Mouse (Mus musculus) liver, embryonic 15.5 days (tissue): ENCODE measurements around the gene Fkrp. TPM values are rescaled to one million over a fixed set of nuclear protein-coding genes. Genes with fewer than 3 reads are reported as not detected.

ENCODE experiments used
- ATAC-seq: fragments of 200-750 bp; cut with Nextera tagmentation; 2 replicates; pipeline ENCODE4 v1.8.0; 2017; ENCODE audit warnings: moderate number of reproducible peaks, mild to moderate bottlenecking, moderate library complexity; ENCODE audit not compliant: insufficient read depth
- H3K27ac ChIP-seq: fragments of 300-500 bp; sonication (generic); replicated peaks from 2 replicates; pipeline ENCODE4 v1.5.1; 2015; ENCODE audit warnings: mild to moderate bottlenecking, inconsistent platforms
- H3K27me3 ChIP-seq: fragments of 300-500 bp; sonication (generic); 2 replicates; pipeline ENCODE4 v1.6.1; 2015; ENCODE audit warnings: mild to moderate bottlenecking, inconsistent platforms
- H3K36me3 ChIP-seq: fragments of 300-500 bp; sonication (generic); replicated peaks from 2 replicates; pipeline ENCODE4 v1.6.1; 2015; ENCODE audit warnings: moderate library complexity, mild to moderate bottlenecking, inconsistent platforms
- H3K4me1 ChIP-seq: fragments of 300-500 bp; sonication (generic); replicated peaks from 2 replicates; pipeline ENCODE4 v1.6.1; 2015; ENCODE audit warnings: inconsistent platforms
- H3K4me2 ChIP-seq: fragments of 300-500 bp; sonication (generic); 2 replicates; pipeline ENCODE4 v1.6.1; 2015; ENCODE audit warnings: moderate library complexity, mild to moderate bottlenecking, inconsistent platforms
- H3K4me3 ChIP-seq: fragments of 300-500 bp; sonication (generic); replicated peaks from 2 replicates; pipeline ENCODE4 v1.5.1; 2015; ENCODE audit warnings: mild to moderate bottlenecking, inconsistent platforms
- H3K9ac ChIP-seq: fragments of 300-500 bp; sonication (generic); 2 replicates; pipeline ENCODE4 v1.6.1; 2015; ENCODE audit warnings: moderate library complexity, mild to moderate bottlenecking, inconsistent platforms
- H3K9me3 ChIP-seq: fragments of 300-500 bp; sonication (generic); replicated peaks from 2 replicates; pipeline ENCODE4 v1.6.1; 2016; ENCODE audit warnings: inconsistent platforms
- WGBS: fragments of 180-500 bp; shearing (Covaris S2); methylation state at CpG from one replicate; pipeline ENCODE4 v1.1.7; 2015; ENCODE audit warnings: mixed read lengths; ENCODE audit not compliant: insufficient replicate concordance; 5-methylcytosine and 5-hydroxymethylcytosine counted together
- polyA plus RNA-seq: library from polyadenylated mRNA; unstranded; fragments of >200 nt; fragmentation: Nextera tagmentation; extraction: Ambion mirVana; gene quantifications from 2 replicates; pipeline ENCODE4 v1.2.1, GENCODE M21; 2015

Fkrp gene
- polyA plus RNA-seq, result 8.2 and 9.0 TPM in 2 replicates

DNA sequence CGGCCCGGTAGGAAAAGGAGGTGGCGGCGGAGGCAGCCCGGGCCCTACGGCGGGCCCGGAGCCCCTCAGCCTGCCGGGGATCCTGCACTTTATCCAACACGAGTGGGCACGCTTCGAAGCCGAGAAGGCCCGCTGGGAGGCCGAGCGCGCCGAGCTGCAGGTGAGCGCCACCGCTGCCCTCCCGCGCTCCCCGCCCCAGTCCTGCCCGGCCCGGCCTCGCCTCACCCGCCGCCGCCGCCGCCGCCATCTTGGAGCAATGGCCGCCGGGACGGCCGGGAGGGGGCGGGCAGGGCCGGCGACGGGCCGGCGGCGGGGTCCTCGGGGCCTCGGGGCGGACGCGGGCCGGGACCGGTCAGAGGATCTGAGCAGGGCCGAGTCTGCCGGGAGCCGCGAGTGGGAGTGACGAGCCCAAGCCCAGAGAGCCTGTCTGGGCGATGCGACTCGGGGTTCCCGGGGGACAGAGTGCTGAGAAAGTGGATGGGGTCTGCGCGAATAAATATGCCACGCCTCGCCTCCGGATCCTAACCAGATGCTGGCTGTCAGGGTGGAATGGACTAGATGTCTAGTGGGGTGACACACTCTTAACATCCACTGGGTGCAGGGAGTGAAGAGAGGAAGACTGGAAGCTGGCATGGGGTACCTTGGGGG is at the start of gene Fkrp:
TSS of gene Fkrp (minus strand) at position 258 of the 648 bp plus-strand sequence.
- H3K4me3 ChIP-seq, result peak within 1 kb of the TSS; percentile 95
- H3K36me3 ChIP-seq, result peaks cover 22% of the 10 kb centered on the region; the same call in 1 of the 2 replicates
- peak within 1 kb of the TSS; percentile 96 for H3K9ac ChIP-seq
- ATAC-seq, result peak; percentile 82
- H3K9me3 ChIP-seq, result no peaks in the 10 kb centered on the region
- 1% methylated on average over 63 of the region's 64 CpGs for WGBS
- H3K4me2 ChIP-seq, result peak within 1 kb of the TSS; percentile 95
- H3K27me3 ChIP-seq, result peaks cover 12% of the 10 kb centered on the region
- peaks cover 59% of the 10 kb centered on the region for H3K4me1 ChIP-seq
- peak within 1 kb of the TSS; percentile 88 for H3K27ac ChIP-seq

GRCm38 (mm10) chr7:16859902-16860651 is 43.5 kb upstream of the Fkrp start:
- Histone ChIP-seq H3K4me1 (peaks cover 5% of the 10 kb centered on the region; the same call in 1 of the 2 replicates), H3K27me3 (no peaks in the 10 kb centered on the region), H3K9me3 (no peaks in the 10 kb centered on the region), H3K36me3 (peaks cover 19% of the 10 kb centered on the region), H3K27ac (no peak overlapping the region), H3K4me3 (no peak overlapping the region), H3K9ac (no peak overlapping the region), H3K4me2 (no peak overlapping the region)
- ATAC-seq, result no peak
- WGBS, result 19% methylated on average over 5 of the region's 5 CpGs

DNA sequence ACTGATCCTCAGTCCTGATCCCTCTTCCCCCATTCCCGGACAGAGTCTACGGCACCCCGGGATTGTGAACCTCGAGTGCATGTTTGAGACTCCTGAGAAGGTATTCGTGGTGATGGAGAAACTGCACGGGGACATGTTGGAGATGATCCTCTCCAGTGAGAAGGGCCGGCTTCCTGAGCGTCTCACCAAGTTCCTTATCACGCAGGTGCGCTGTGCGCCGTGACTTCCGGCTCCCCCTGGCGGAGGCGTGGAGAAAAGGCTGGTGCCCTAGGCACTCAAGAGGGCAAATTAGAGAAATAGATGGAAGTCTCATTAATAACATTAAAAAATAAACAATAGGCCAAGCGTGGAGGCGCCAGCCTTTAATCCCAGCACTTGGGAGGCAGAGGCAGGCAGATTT is 41.8 kb upstream of the Fkrp start:
- Histone ChIP-seq H3K4me3 (no peak overlapping the region), H3K4me2 (no peak overlapping the region), H3K4me1 (peaks cover 5% of the 10 kb centered on the region; the same call in 1 of the 2 replicates), H3K9me3 (no peaks in the 10 kb centered on the region), H3K36me3 (peaks cover 26% of the 10 kb centered on the region), H3K9ac (no peak overlapping the region), H3K27ac (no peak overlapping the region), H3K27me3 (no peaks in the 10 kb centered on the region)
- 34% methylated on average over 17 of the region's 17 CpGs for WGBS
- no peak for ATAC-seq

DNA sequence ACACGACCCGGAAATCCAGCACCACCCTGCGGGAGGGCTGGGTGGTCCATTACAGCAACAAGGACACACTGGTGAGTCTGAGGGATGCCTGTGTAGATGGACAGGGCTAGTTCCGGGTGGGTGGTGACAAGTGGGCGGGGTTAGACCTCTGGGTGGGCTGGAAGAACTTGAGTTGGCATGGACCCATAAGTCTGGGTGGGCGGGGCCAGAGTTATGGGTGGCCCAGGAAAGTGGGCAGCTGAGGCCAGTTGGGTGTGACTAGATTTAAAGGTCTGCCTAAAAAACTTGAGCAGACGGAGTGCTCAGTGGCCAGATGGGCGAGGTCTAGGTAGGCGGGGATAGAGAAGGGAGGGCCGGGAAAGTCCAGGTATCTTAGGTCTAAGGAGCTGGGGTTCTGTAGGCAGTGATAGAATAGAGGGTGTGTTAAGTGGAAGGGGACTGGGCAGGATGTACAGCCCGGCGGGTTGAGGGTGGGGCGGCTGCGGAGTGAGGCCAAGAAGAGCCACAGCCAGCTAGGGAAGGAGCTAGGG is 36.8 kb upstream of the Fkrp start:
- H3K27me3 ChIP-seq, result no peaks in the 10 kb centered on the region
- WGBS, result 78% methylated on average over 14 of the region's 14 CpGs
- no peak overlapping the region for H3K27ac ChIP-seq
- no peaks in the 10 kb centered on the region for H3K9me3 ChIP-seq
- no peak overlapping the region for H3K4me2 ChIP-seq
- no peak overlapping the region for H3K9ac ChIP-seq
- H3K36me3 ChIP-seq, result peaks cover 44% of the 10 kb centered on the region
- no peak for ATAC-seq
- H3K4me1 ChIP-seq, result peaks cover 4% of the 10 kb centered on the region; the same call in 1 of the 2 replicates
- H3K4me3 ChIP-seq, result no peak overlapping the region

GRCm38 (mm10) chr7:16851636-16852035 is 35.1 kb upstream of the Fkrp start:
- WGBS, result 72% methylated on average over 4 of the region's 4 CpGs
- ATAC-seq, result no peak
- no peak overlapping the region for H3K4me3 ChIP-seq
- no peak overlapping the region for H3K27ac ChIP-seq
- no peak overlapping the region for H3K9ac ChIP-seq
- no peaks in the 10 kb centered on the region for H3K4me1 ChIP-seq
- H3K36me3 ChIP-seq, result peaks cover 39% of the 10 kb centered on the region
- no peaks in the 10 kb centered on the region for H3K27me3 ChIP-seq
- no peaks in the 10 kb centered on the region for H3K9me3 ChIP-seq
- H3K4me2 ChIP-seq, result no peak overlapping the region

DNA sequence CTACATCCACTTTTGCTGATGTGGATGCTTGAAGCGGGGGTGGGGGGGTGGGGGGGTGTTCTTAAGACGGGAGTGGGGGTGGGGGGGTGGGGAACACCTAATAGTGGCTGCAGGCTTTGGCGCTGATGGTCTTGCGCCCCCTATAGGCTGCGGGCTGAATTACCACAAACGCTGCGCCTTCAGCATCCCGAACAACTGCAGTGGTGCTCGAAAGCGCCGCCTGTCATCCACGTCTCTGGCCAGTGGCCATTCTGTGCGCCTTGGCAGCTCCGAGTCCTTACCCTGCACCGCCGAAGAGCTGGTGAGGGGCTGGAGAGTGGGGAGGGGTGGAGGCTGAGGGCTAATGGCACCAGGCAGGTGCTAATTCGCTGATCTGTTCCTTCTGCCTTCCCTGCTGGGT is 32.0 kb upstream of the Fkrp start:
- no peak overlapping the region for H3K4me3 ChIP-seq
- peaks cover 23% of the 10 kb centered on the region for H3K36me3 ChIP-seq
- 35% methylated on average over 17 of the region's 17 CpGs for WGBS
- H3K27ac ChIP-seq, result no peak overlapping the region
- peaks cover 23% of the 10 kb centered on the region for H3K4me1 ChIP-seq
- no peak for ATAC-seq
- no peaks in the 10 kb centered on the region for H3K9me3 ChIP-seq
- no peaks in the 10 kb centered on the region for H3K27me3 ChIP-seq
- no peak overlapping the region for H3K9ac ChIP-seq
- H3K4me2 ChIP-seq, result no peak overlapping the region

DNA sequence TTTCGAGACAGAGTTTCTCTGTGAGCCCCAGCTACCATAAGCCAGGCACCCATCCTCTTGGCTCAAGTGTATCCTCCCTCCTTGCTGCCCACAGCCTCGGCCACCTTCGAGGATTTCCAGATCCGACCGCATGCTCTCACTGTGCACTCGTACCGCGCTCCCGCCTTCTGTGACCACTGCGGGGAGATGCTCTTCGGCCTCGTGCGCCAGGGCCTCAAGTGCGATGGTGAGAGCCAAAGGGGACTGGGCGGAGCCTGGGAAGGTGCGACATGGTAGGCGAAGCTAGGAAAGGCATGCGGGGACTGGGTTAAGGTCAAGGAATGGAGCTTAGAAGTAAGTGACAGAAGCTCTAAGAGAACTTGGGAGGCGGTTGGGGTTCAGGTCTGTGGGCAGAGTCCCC is 31.0 kb upstream of the Fkrp start:
- no peak for ATAC-seq
- whole genome bisulfite sequencing, result 81% methylated on average over 19 of the region's 19 CpGs
- no peak overlapping the region for H3K27ac ChIP-seq
- no peak overlapping the region for H3K4me2 ChIP-seq
- peaks cover 32% of the 10 kb centered on the region for H3K4me1 ChIP-seq
- H3K36me3 ChIP-seq, result peaks cover 17% of the 10 kb centered on the region
- H3K9ac ChIP-seq, result no peak overlapping the region
- H3K4me3 ChIP-seq, result no peak overlapping the region
- no peaks in the 10 kb centered on the region for H3K27me3 ChIP-seq
- H3K9me3 ChIP-seq, result no peaks in the 10 kb centered on the region

DNA sequence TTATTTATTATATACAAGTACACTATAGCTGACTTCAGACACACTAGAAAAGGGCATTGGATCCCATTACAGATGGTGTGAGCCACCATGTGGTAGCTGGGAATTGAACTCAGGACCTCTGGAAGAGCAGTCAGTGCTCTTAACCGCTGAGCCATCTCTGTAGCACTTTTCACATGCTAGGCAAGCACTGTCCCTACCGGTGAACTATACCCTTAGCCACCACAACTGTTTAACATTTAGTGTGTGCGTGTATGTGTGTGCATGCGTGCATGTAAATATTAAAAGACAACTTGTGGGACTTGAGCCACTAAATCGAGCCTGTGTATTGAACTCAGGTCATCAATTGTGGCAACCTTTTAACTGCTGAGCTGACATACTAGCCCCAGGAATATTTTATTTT is 30.2 kb upstream of the Fkrp start:
- Histone ChIP-seq H3K36me3 (peaks cover 17% of the 10 kb centered on the region), H3K4me3 (no peak overlapping the region), H3K9ac (no peak overlapping the region), H3K27ac (no peak overlapping the region), H3K4me2 (no peak overlapping the region), H3K4me1 (peaks cover 39% of the 10 kb centered on the region), H3K9me3 (no peaks in the 10 kb centered on the region), H3K27me3 (no peaks in the 10 kb centered on the region)
- no peak for ATAC-seq
- WGBS, result 80% methylated on average over 5 of the region's 5 CpGs

GRCm38 (mm10) chr7:16845820-16846167 is 29.3 kb upstream of the Fkrp start:
- H3K4me2 ChIP-seq, result peak overlapping the region; percentile 95
- no peaks in the 10 kb centered on the region for H3K27me3 ChIP-seq
- H3K9me3 ChIP-seq, result no peaks in the 10 kb centered on the region
- H3K4me1 ChIP-seq, result peaks cover 49% of the 10 kb centered on the region
- H3K4me3 ChIP-seq, result peak overlapping the region; percentile 77
- H3K36me3 ChIP-seq, result peaks cover 24% of the 10 kb centered on the region
- peak overlapping the region; percentile 59 for H3K9ac ChIP-seq
- H3K27ac ChIP-seq, result peak overlapping the region; percentile 30
- no peak for ATAC-seq
- WGBS, result 23% methylated on average over 10 of the region's 10 CpGs

- H3K4me3 ChIP-seq, result peak overlapping the region; percentile 77
- H3K4me2 ChIP-seq, result peak overlapping the region; percentile 95
- peaks cover 24% of the 10 kb centered on the region for H3K36me3 ChIP-seq
- H3K27me3 ChIP-seq, result no peaks in the 10 kb centered on the region
- WGBS, result 10% methylated on average over 14 of the region's 14 CpGs
- peak overlapping the region; percentile 59 for H3K9ac ChIP-seq
- peak overlapping the region; percentile 56 for H3K27ac ChIP-seq
- ATAC-seq, result no peak
- peaks cover 55% of the 10 kb centered on the region for H3K4me1 ChIP-seq
- no peaks in the 10 kb centered on the region for H3K9me3 ChIP-seq
Measured at GRCm38 (mm10) chr7:16845072-16845819, 28.7 kb upstream of the Fkrp start.

- peaks cover 24% of the 10 kb centered on the region for H3K36me3 ChIP-seq
- peak overlapping the region; percentile 59 for H3K9ac ChIP-seq
- peak overlapping the region; percentile 95 for H3K4me2 ChIP-seq
- peak overlapping the region; percentile 56 for H3K27ac ChIP-seq
- no peak for ATAC-seq
- peak overlapping the region; percentile 77 for H3K4me3 ChIP-seq
- H3K4me1 ChIP-seq, result peaks cover 56% of the 10 kb centered on the region
- WGBS, result 9% methylated on average over 3 of the region's 3 CpGs
- H3K27me3 ChIP-seq, result no peaks in the 10 kb centered on the region
- H3K9me3 ChIP-seq, result no peaks in the 10 kb centered on the region
Measured at GRCm38 (mm10) chr7:16844696-16845071, 28.2 kb upstream of the Fkrp start.
